Mouse (Mus musculus) hindbrain, embryonic 11.5 days (tissue): ENCODE results near the gene Serpina16. TPM values are rescaled to one million over a fixed set of nuclear protein-coding genes. Genes with fewer than 3 reads are reported as not detected.
"Not testable (repeated sequence)": the region's sequence is repeated elsewhere in the genome, so short reads cannot be mapped to it uniquely, and the experiment has no call there.

ENCODE experiments used
- ATAC-seq: fragments of 200-750 bp; cut with Nextera tagmentation; 2 replicates; pipeline ENCODE4 v1.8.0; 2017; ENCODE audit warnings: mild to moderate bottlenecking, moderate TSS enrichment, moderate library complexity; ENCODE audit not compliant: low FRiP score
- DNase-seq: peaks from one replicate; pipeline ENCODE4 v3.0.0-alpha.2; 2015; ENCODE audit warnings: low spot score
- H3K27ac ChIP-seq: fragments of 300-500 bp; sonication (generic); 2 replicates; pipeline ENCODE4 v1.5.1; 2014; ENCODE audit warnings: mild to moderate bottlenecking, low read depth, low read length
- H3K27me3 ChIP-seq: fragments of 300-500 bp; sonication (generic); 2 replicates; pipeline ENCODE4 v1.6.1; 2014; ENCODE audit warnings: mild to moderate bottlenecking, low read length, moderate library complexity, mixed read lengths; ENCODE audit not compliant: control insufficient read depth, insufficient read depth
- H3K36me3 ChIP-seq: fragments of 300-500 bp; sonication (generic); 2 replicates; pipeline ENCODE4 v1.6.1; 2014; ENCODE audit warnings: mild to moderate bottlenecking, low read length, moderate library complexity, mixed read lengths; ENCODE audit not compliant: control insufficient read depth, insufficient read depth
- H3K4me1 ChIP-seq: fragments of 300-500 bp; sonication (generic); replicated peaks from 2 replicates; pipeline ENCODE4 v1.6.1; 2014; ENCODE audit warnings: low read length, mixed read lengths; ENCODE audit not compliant: control insufficient read depth, insufficient read depth
- H3K4me2 ChIP-seq: fragments of 300-500 bp; sonication (generic); replicated peaks from 2 replicates; pipeline ENCODE4 v1.6.1; 2014; ENCODE audit warnings: mild to moderate bottlenecking, low read depth, low read length
- H3K4me3 ChIP-seq: fragments of 300-500 bp; sonication (generic); 2 replicates; pipeline ENCODE4 v1.5.1; 2014; ENCODE audit warnings: low read depth, low read length
- H3K9ac ChIP-seq: fragments of 300-500 bp; sonication (generic); 2 replicates; pipeline ENCODE4 v1.6.1; 2014; ENCODE audit warnings: low read depth, low read length
- H3K9me3 ChIP-seq: fragments of 300-500 bp; sonication (generic); 2 replicates; pipeline ENCODE4 v1.6.1; 2016; ENCODE audit warnings: low read length; ENCODE audit not compliant: control insufficient read depth
- WGBS: fragments of 180-500 bp; shearing (Covaris S2); extraction: QIAGEN DNeasy Blood & Tissue Kit; methylation state at CpG from one replicate; pipeline ENCODE4 v1.1.7; 2014; 5-methylcytosine and 5-hydroxymethylcytosine counted together
- polyA plus RNA-seq: library from polyadenylated mRNA; unstranded; fragments of >200 nt; fragmentation: Nextera tagmentation; extraction: Ambion mirVana; gene quantifications from 2 replicates; pipeline ENCODE4 v1.2.1, GENCODE M21; 2014

The Serpina16 gene
- polyA plus RNA-seq, 1 experiment from 2014 or later, result not detected

DNA sequence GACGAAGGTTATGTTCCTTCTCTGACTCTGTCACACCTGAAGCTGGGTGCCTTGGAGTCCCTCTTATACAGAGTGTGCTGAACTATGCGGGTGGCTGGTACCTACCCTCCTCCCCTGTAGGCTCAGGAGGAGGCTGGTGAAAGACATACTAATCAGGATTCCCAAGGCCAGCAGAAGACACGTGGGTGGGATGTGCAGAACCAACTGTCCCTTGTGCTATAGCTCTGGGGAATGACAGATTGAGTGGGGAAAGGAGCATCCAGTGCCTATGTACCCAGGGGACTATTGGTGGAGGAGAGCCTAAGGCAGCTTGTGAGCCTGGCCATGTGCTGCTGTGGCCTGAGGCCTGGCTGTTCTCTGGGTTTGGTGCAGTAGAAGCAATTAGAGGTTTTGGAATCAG, 10.1 kb upstream of the Serpina16 start:
- Histone ChIP-seq H3K27me3 (no peaks in the 10 kb centered on the region), H3K36me3 (no peaks in the 10 kb centered on the region), H3K4me3 (no peak overlapping the region), H3K4me2 (no peak overlapping the region), H3K4me1 (no peaks in the 10 kb centered on the region), H3K9me3 (no peaks in the 10 kb centered on the region), H3K9ac (no peak overlapping the region), H3K27ac (no peak overlapping the region)
- ATAC-seq (no peak), DNase-seq (no peak)
- WGBS, result 82% methylated on average over 3 of the region's 3 CpGs

DNA sequence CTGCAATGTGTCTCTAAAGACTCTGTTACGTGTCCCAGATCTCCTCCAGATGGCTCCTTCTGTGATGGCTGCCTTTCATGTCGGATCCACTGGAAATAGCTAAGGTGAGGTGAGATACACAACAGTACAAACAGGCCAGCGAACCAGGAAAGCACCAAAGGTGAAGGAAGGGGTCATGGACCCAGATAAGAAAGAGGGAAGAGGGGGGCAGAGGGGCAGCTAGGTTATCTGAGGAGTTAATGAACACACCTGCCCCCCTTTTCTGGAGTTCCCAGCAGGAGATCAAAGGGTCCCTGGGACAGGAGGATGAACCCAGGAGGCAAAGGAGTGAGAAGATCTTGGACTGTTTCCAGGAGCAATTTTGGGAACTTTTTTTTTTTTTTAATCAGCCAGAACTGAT, 9.4 kb upstream of the Serpina16 start:
- no peak overlapping the region for H3K4me3 ChIP-seq
- no peaks in the 10 kb centered on the region for H3K36me3 ChIP-seq
- no peak overlapping the region for H3K27ac ChIP-seq
- H3K9ac ChIP-seq, result no peak overlapping the region
- no peak for DNase-seq
- 86% methylated on average over 3 of the region's 3 CpGs for whole genome bisulfite sequencing
- no peak for ATAC-seq
- no peaks in the 10 kb centered on the region for H3K9me3 ChIP-seq
- no peaks in the 10 kb centered on the region for H3K4me1 ChIP-seq
- no peak overlapping the region for H3K4me2 ChIP-seq
- H3K27me3 ChIP-seq, result no peaks in the 10 kb centered on the region

DNA sequence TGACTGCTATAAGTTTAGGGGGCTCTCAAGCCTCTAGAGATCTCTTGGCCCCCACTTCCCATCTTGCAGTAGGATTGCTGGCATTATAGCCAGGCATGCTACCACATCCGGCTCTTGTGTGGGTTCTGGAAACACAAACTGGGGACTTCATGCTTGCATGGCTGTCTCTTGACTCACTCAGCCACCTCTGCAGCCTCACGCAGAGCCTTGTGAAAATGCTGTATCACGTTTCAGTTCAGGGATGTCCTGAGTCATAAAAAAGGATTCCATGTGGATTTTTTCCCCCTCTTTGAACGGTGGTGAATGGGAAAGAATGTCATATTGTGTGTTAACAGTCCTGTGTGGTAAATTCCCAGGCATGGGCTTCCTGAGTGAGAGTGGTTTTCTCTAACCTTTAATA, 7.8 kb upstream of the Serpina16 start:
- Histone ChIP-seq H3K9me3 (no peaks in the 10 kb centered on the region), H3K4me3 (no peak overlapping the region), H3K36me3 (no peaks in the 10 kb centered on the region), H3K4me2 (no peak overlapping the region), H3K4me1 (no peaks in the 10 kb centered on the region), H3K27ac (no peak overlapping the region), H3K9ac (no peak overlapping the region), H3K27me3 (no peaks in the 10 kb centered on the region)
- 60% methylated on average over 4 of the region's 4 CpGs for WGBS
- ATAC-seq (no peak), DNase-seq (no peak)

DNA sequence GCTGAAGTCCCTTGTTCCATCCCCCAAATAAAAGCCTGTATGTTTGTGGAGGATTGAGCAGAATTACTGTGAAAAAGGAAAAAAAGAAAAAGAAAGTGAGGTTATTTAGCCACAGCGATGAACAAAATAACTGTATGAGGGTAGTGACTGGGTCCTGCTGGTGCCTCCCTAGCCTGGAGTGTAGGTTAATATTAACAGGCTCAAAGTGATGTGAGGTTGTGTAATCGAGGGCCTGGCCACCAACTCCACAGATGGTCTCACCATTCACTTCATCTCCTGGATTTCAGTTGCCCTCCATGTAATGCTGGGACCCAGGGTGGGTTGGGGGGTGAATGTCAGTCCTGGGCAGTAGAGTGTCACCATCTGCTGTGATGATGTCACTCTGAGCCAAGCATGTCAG, 5.8 kb upstream of the Serpina16 start:
- Histone ChIP-seq H3K27me3 (no peaks in the 10 kb centered on the region), H3K4me3 (no peak overlapping the region), H3K4me2 (no peak overlapping the region), H3K9me3 (no peaks in the 10 kb centered on the region), H3K9ac (no peak overlapping the region), H3K4me1 (no peaks in the 10 kb centered on the region), H3K36me3 (no peaks in the 10 kb centered on the region), H3K27ac (no peak overlapping the region)
- no peak for ATAC-seq
- WGBS, result 75% methylated on average over 2 of the region's 2 CpGs
- DNase-seq, result no peak

DNA sequence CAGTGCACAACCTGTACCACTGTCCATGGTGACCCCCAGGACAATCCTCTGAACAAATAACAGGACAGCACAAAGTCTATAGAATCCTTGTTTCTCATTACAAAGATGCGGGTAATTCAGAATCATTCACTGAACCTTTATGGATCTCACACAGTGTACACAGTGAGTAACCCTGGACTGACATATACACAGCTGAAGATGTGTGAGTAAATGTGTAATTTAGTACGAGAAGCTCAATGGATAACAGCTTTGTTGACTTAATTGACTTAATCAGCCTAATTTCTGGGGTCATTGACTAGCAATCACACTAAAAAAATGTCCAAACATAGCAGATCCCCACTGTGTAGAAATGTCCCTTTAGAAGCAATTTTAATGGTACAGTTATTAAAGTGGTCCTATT, 5.2 kb upstream of the Serpina16 start:
- 91% methylated on average over 2 of the region's 2 CpGs for WGBS
- Histone ChIP-seq H3K4me2 (no peak overlapping the region), H3K9ac (no peak overlapping the region), H3K36me3 (no peaks in the 10 kb centered on the region), H3K4me1 (no peaks in the 10 kb centered on the region), H3K27ac (no peak overlapping the region), H3K4me3 (no peak overlapping the region), H3K9me3 (no peaks in the 10 kb centered on the region), H3K27me3 (no peaks in the 10 kb centered on the region)
- DNase-seq (no peak), ATAC-seq (no peak)

DNA sequence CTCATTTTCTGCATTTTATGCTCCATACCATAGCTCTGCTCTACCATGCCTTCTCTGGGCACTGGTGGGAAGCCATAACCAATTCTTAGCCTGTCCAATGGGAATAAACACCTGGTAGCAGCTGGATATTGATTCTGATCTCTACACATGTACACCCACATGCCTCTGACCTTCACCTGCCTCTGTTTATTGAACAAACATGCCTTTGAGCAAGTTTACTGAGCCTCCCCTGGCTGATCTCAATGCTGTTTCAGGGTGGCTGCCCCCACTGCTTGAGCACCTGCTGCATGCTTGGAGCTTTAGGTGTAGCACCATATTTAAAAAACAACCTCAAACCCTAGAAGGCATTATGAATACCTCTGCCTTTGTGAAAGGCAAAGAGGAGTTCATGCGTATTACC, 3.9 kb upstream of the Serpina16 start:
- 100% methylated on average over 1 of the region's 1 CpGs for WGBS
- not testable (repeated sequence) for H3K9me3 ChIP-seq, H3K27me3 ChIP-seq, H3K27ac ChIP-seq, H3K9ac ChIP-seq, H3K4me2 ChIP-seq, H3K36me3 ChIP-seq, H3K4me1 ChIP-seq, H3K4me3 ChIP-seq, ATAC-seq, DNase-seq

DNA sequence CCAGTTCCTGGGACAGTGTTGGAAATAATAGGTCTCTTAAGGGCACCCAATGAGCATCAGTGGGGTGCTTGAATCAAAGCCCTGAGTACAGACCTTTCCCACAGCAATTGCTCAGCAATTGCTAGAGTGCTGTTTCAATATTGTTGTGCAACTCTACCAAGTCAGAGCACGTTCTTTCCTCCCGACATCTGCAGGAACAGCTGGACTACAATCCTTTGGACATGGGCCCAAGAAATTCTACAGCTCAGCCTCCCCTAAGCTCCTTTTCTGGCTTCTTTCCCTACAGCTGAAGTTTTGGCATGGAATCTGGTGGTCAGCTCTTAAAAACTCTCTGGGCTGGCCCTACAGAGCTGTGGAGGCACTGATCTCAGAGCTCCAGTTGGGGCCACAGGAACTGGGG, 2.8 kb downstream of the Serpina16 start:
- H3K4me3 ChIP-seq, result no peak overlapping the region
- no peak for DNase-seq
- no peaks in the 10 kb centered on the region for H3K4me1 ChIP-seq
- 82% methylated on average over 2 of the region's 2 CpGs for WGBS
- H3K9me3 ChIP-seq, result no peaks in the 10 kb centered on the region
- H3K27ac ChIP-seq, result no peak overlapping the region
- ATAC-seq, result no peak
- no peaks in the 10 kb centered on the region for H3K27me3 ChIP-seq
- H3K4me2 ChIP-seq, result no peak overlapping the region
- H3K9ac ChIP-seq, result no peak overlapping the region
- H3K36me3 ChIP-seq, result no peaks in the 10 kb centered on the region

DNA sequence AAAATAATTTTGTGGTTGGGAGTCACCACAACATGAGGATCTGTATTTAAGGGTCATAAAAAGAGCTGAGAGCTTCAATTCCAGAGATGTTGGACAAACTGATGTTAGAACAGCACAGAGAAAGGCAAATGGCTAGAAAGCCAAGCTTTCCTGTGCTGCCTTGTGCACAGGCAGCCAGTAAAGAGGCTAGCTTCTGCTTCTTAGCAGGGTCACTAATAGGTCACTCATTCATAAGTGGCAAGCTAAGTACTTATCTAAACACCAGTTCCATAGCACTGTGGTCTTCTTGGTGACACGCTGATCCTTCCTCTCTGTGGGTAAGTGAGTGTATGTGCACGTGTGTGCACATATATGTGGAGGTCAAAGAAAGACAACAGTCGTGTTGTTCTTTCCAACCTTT, 4.5 kb downstream of the Serpina16 start:
- 89% methylated on average over 3 of the region's 3 CpGs for WGBS

DNA sequence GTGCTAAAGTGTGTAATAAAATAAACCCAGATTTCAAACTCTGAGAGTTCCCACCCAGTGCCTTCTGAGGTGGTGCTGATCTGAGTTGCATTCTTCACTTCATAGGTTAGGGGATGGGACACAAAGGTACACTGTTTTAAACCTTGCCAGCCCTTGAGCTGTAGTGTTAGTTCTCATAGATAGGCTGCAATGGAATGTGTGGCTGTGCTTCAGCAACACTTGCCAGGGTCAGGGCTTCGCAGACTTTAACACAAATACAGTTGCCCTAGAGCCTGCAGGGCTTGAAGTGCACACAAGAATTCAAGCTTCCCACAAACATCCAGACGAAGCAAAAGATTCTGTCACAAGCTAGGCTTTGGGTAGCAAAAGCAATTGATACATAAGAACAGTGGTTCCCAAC, 5.0 kb downstream of the Serpina16 start:
- Histone ChIP-seq H3K9me3 (no peaks in the 10 kb centered on the region), H3K9ac (no peak overlapping the region), H3K27ac (no peak overlapping the region), H3K4me2 (no peak overlapping the region), H3K4me1 (no peaks in the 10 kb centered on the region), H3K36me3 (no peaks in the 10 kb centered on the region), H3K27me3 (no peaks in the 10 kb centered on the region), H3K4me3 (no peak overlapping the region)
- DNase-seq, result no peak
- no peak for ATAC-seq
- WGBS, result 74% methylated on average over 2 of the region's 2 CpGs

More for the DNA sequence above, 4.5 kb downstream of the Serpina16 start:
- H3K36me3 ChIP-seq, result no peaks in the 10 kb centered on the region
- ATAC-seq, result no peak
- no peak overlapping the region for H3K27ac ChIP-seq
- no peaks in the 10 kb centered on the region for H3K4me1 ChIP-seq
- no peak overlapping the region for H3K4me3 ChIP-seq
- H3K9ac ChIP-seq, result no peak overlapping the region
- no peak for DNase-seq
- no peaks in the 10 kb centered on the region for H3K27me3 ChIP-seq
- H3K9me3 ChIP-seq, result no peaks in the 10 kb centered on the region
- H3K4me2 ChIP-seq, result no peak overlapping the region
